Mouse (Mus musculus) Patski (cell line): ENCODE data around the gene Gm17175. TPM values are rescaled to one million over a fixed set of nuclear protein-coding genes. Genes with fewer than 3 reads are reported as not detected.
"Not testable (repeated sequence)": the region's sequence is repeated elsewhere in the genome, so short reads cannot be mapped to it uniquely, and the experiment has no call there.

Experiments used
- ATAC-seq: fragments of 100-300 bp; one replicate; pipeline ENCODE4 v1.8.0; 2021
- CTCF ChIA-PET: fragments of 350-600 bp; sonication (Branson Sonifier 250); formaldehyde crosslinking; loops from one replicate; lab custom pipeline; 2022; ENCODE audit warnings: inconsistent platforms; lab: Charles Lee
- POLR2A ChIA-PET: fragments of 350-600 bp; sonication (Branson Sonifier 250); formaldehyde crosslinking; loops from one replicate; lab custom pipeline; 2022; ENCODE audit warnings: antibody characterized with exemption, inconsistent platforms; lab: Charles Lee
- DNase-seq: peaks from one replicate; pipeline ENCODE4 v3.0.0-alpha.2; 2011; ENCODE audit warnings: low read depth, low spot score
- H3K27me3 ChIP-seq: fragments of 371-371 bp; one replicate; pipeline ENCODE4 v1.5.1; 2021
- CTCF ChIP-seq: fragments of 100-300 bp; IDR thresholded peaks from one replicate; pipeline ENCODE4 v1.5.1; 2021
- in situ Hi-C: fragments of 300-500 bp; cut with MboI; formaldehyde crosslinking; loops from 3 replicates; pipeline ENCODE4 v1.11.1; 2018; ENCODE audit warnings: low pct_unique_long_range_greater_than_20kb, mixed read lengths
- polyA plus RNA-seq: library from polyadenylated mRNA; unstranded; gene quantifications from one replicate; pipeline ENCODE4 v1.2.3, GENCODE M21; 2021

Gm17175 gene
- not detected for polyA plus RNA-seq

GRCm38 (mm10) chr14:51573963-51574362 is at the start of gene Gm17175:
Gene Gm17175, minus strand, starts transcription at chr14:51574063.
- DNase-seq, H3K27me3 ChIP-seq, POLR2A ChIA-PET, CTCF ChIA-PET, in situ Hi-C loops, ATAC-seq: not testable (repeated sequence)

GRCm38 (mm10) chr14:51611210-51611609 is 37.3 kb upstream of the Gm17175 start, which contains the start of gene Gm17078:
Gene Gm17078, minus strand, starts transcription at chr14:51611310.
- CTCF ChIA-PET = no interaction called here
- no peaks in the 10 kb centered on the region for H3K27me3 ChIP-seq
- POLR2A ChIA-PET = no interaction called here
- no peak for DNase-seq
- in situ Hi-C loops = no loop called here
- no peak for TF ChIP-seq CTCF
- ATAC-seq = no peak

GRCm38 (mm10) chr14:51592039-51592438 is 18.2 kb upstream of the Gm17175 start, which contains the start of gene Gm17174:
Gene Gm17174, minus strand, starts transcription at chr14:51592139.
- ATAC-seq, DNase-seq, POLR2A ChIA-PET, CTCF ChIA-PET, H3K27me3 ChIP-seq: not testable (repeated sequence)
- in situ Hi-C loops = loop anchor here (25.0 kb wide), 1 partner anchor 95 kb away; the partner anchor contains the start of gene Gm17079

GRCm38 (mm10) chr14:51552490-51552889 is 21.4 kb downstream of the Gm17175 start, which contains the start of gene Gm5622:
Gene Gm5622, plus strand, starts transcription at chr14:51552790.
- no peaks in the 10 kb centered on the region for H3K27me3 ChIP-seq
- TF ChIP-seq CTCF = no peak
- no peak for DNase-seq
- ATAC-seq = no peak
- ChIA-PET POLR2A (no interaction called here), CTCF (no interaction called here)
- in situ Hi-C loops = no loop called here

Other genes with a start within 250 kb of the Gm17175 start
- not detected for gene Gm7247, start 212.3 kb downstream of the Gm17175 start, polyA plus RNA-seq
- gene Vmn2r88, start 163.2 kb downstream of the Gm17175 start, polyA plus RNA-seq = not detected
- not detected for gene Vmn2r89, start 122.2 kb downstream of the Gm17175 start, polyA plus RNA-seq
- gene Gm5622, start 21.3 kb downstream of the Gm17175 start, polyA plus RNA-seq = not detected
- gene Gm17174, start 18.1 kb upstream of the Gm17175 start, polyA plus RNA-seq = not detected
- not detected for gene Gm17078, start 37.2 kb upstream of the Gm17175 start, polyA plus RNA-seq
- not detected for gene Gm4181, start 61.6 kb upstream of the Gm17175 start, polyA plus RNA-seq
- gene Gm17079, start 121.4 kb upstream of the Gm17175 start, polyA plus RNA-seq = not detected
- not detected for gene Gm5800, start 143.1 kb upstream of the Gm17175 start, polyA plus RNA-seq
- gene Ang4, start 199.5 kb upstream of the Gm17175 start, polyA plus RNA-seq = not detected
- gene AY358078, start 226.0 kb upstream of the Gm17175 start, polyA plus RNA-seq = not detected